Mouse (Mus musculus): ENCODE data around the gene Axin1.

The Axin1 gene

GRCm38 (mm10) chr17:26239551-26239950 is 101.1 kb downstream of the Axin1 start:
- DNase-seq (ENCODE audit: low spot score in 2 of 2) = no peak

GRCm38 (mm10) chr17:26240120-26240790 is 101.8 kb downstream of the Axin1 start:
- DNase-seq (ENCODE audit: low spot score in 2 of 2) = no peak

- no peak for DNase-seq (ENCODE audit: low spot score in 2 of 2)
These were observed 102.5 kb downstream of the Axin1 start for GRCm38 (mm10) chr17:26240990-26241389.

DNA sequence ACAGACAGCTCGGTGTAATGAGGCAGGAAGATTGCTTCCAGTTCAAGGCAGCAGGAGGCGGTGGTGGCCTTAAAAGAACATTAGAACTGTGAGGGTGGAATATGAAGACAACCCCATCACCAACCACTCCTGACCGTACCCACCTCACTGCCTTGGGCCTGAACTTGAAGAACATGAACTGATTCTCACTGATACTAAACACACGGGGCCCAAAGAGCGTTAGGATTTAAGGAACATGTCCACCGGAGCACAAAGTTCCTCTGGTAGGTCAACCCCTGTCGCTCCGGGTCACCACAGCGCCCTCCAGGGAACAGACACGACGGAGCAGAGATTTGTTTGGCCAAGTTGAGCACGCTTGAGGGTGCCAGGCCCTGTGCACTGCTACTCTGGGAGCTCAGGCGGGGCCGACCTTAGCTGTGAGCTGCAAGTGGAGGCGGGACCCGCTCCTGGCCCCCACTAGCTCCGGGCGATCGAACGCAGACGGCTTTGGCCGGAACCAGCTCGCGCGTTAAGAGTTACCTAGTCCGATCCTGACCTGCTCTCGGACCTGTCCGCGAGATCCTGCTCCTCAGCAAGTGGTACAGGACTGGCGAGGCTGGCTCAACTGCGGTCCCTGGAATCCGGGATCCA is 105.1 kb downstream of the Axin1 start:
- DNase-seq (ENCODE audit: low spot score in 2 of 2) = peak in 1 of 2 experiments; percentile 35

DNA sequence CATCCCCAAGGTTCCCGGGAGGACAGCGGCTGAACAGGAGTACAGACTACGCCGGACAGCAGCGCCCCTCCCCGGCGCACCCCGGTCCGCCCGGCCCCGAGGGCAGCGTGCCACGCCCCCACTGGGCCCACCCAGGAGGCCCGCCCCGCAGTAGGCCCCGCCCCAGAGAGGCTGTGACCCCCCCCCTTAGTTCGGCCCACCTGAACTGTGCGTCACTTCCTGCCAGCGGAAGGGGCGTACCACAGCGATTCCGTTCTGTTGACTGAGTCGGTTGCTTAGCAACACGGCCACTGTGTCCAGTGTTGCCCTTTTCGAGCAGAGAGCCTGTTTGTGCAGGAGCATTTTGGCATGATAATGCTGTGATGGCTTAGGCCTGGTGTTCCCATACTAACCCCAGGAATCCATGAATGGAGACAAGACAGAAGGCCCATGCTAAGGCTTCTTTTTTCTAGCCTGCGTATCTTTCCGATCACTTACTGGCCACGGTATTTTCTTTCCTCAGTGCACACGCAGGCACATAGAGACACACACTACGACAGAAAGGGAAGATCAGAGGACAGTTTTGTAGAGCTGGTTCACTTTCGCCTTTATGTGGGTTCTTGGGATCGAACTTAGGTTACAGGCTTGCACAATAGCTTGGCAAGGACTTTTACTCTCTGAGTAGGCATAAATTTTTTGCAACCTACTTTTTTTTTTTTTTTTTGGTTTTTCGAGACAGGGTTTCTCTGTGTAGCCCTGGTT is 105.8 kb downstream of the Axin1 start, which contains the start of gene Fam234a:
Gene Fam234a (minus strand): TSS at position 142 of the 741 bp plus-strand sequence.
- DNase-seq (ENCODE audit: low spot score in 2 of 2) = peak; percentile 78 to 92
